Mouse (Mus musculus) spleen, adult 12 weeks (tissue): ENCODE measurements around the gene Vopp1.
"Not testable (repeated sequence)": the region's sequence is repeated elsewhere in the genome, so short reads cannot be mapped to it uniquely, and the experiment has no call there.

Experiments
- DNase-seq: peaks from one replicate; pipeline ENCODE4 v3.0.0; 2022; ENCODE audit warnings: low spot score

Gene Vopp1

GRCm38 (mm10) chr6:57824422-57825258, at the start of gene Vopp1:
Gene Vopp1 (minus strand): TSS chr6:57825159.
- peak; percentile 77 for DNase-seq

GRCm38 (mm10) chr6:57859043-57860042, 34.4 kb upstream of the Vopp1 start:
- DNase-seq, result no peak

- DNase-seq, result not testable (repeated sequence)
These were observed 26.2 kb upstream of the Vopp1 start for GRCm38 (mm10) chr6:57851177-57851576.

GRCm38 (mm10) chr6:57850286-57850685, 25.3 kb upstream of the Vopp1 start, which contains the start of gene Vmn1r21:
Gene Vmn1r21 (minus strand): TSS chr6:57850343.
- no peak for DNase-seq

GRCm38 (mm10) chr6:57839693-57840408, 14.9 kb upstream of the Vopp1 start:
- no peak for DNase-seq

GRCm38 (mm10) chr6:57825259-57825715, 328 bp upstream of the Vopp1 start:
- no peak for DNase-seq

GRCm38 (mm10) chr6:57823461-57823860, 1.5 kb downstream of the Vopp1 start:
- DNase-seq, result no peak

- no peak for DNase-seq
These were observed 2.1 kb downstream of the Vopp1 start for GRCm38 (mm10) chr6:57822648-57823410.

- DNase-seq, result no peak
These were observed 10.5 kb downstream of the Vopp1 start for GRCm38 (mm10) chr6:57814436-57814940.

GRCm38 (mm10) chr6:57811748-57812730, 12.9 kb downstream of the Vopp1 start:
- DNase-seq, result no peak

GRCm38 (mm10) chr6:57805218-57806069, 19.5 kb downstream of the Vopp1 start:
- no peak for DNase-seq

- no peak for DNase-seq
These were observed 21.8 kb downstream of the Vopp1 start for GRCm38 (mm10) chr6:57803130-57803529.

GRCm38 (mm10) chr6:57798986-57799385, 26.0 kb downstream of the Vopp1 start:
- DNase-seq, result no peak

GRCm38 (mm10) chr6:57796853-57797423, 28.0 kb downstream of the Vopp1 start:
- DNase-seq, result no peak

- DNase-seq, result no peak
These were observed 29.1 kb downstream of the Vopp1 start for GRCm38 (mm10) chr6:57795835-57796234.

GRCm38 (mm10) chr6:57792821-57793220, 32.1 kb downstream of the Vopp1 start:
- not testable (repeated sequence) for DNase-seq

GRCm38 (mm10) chr6:57790542-57790941, 34.4 kb downstream of the Vopp1 start:
- DNase-seq, result no peak

GRCm38 (mm10) chr6:57787376-57787775, 37.6 kb downstream of the Vopp1 start:
- DNase-seq, result no peak
